Mouse (Mus musculus): ENCODE results near the gene Gm16451.
"Not testable (repeated sequence)": the region's sequence is repeated elsewhere in the genome, so short reads cannot be mapped to it uniquely, and the experiment has no call there.

Gm16451 gene

GRCm38 (mm10) chr7:22118145-22118544 lies at the start of gene Gm16451:
Gene Gm16451, minus strand, starts transcription at chr7:22118245.
- not testable (repeated sequence) for DNase-seq (ENCODE audit: low spot score in 2 of 2)

GRCm38 (mm10) chr7:22163935-22164334 lies 45.9 kb upstream of the Gm16451 start, which contains the start of gene Vmn1r142:
Gene Vmn1r142, minus strand, starts transcription at chr7:22164035.
- DNase-seq (ENCODE audit: low spot score in 2 of 2), result not testable (repeated sequence)

- not testable (repeated sequence) for DNase-seq (ENCODE audit: low spot score in 2 of 2)
Observed at GRCm38 (mm10) chr7:22134641-22135040, 16.6 kb upstream of the Gm16451 start, which contains the start of gene Gm10666. Gene Gm10666, minus strand, starts transcription at chr7:22134741.

GRCm38 (mm10) chr7:22068757-22069156 lies 49.3 kb downstream of the Gm16451 start, which contains the start of gene Vmn1r139:
Gene Vmn1r139, plus strand, starts transcription at chr7:22069057.
- DNase-seq (ENCODE audit: low spot score in 2 of 2), result not testable (repeated sequence)
